Mouse (Mus musculus): ENCODE data around the gene Usp20. TPM values are rescaled to one million over a fixed set of nuclear protein-coding genes. Genes with fewer than 3 reads are reported as not detected.

Usp20 gene
- total RNA-seq (2023) = 1 to 10 TPM; 3.6 to 6.8 TPM

DNA sequence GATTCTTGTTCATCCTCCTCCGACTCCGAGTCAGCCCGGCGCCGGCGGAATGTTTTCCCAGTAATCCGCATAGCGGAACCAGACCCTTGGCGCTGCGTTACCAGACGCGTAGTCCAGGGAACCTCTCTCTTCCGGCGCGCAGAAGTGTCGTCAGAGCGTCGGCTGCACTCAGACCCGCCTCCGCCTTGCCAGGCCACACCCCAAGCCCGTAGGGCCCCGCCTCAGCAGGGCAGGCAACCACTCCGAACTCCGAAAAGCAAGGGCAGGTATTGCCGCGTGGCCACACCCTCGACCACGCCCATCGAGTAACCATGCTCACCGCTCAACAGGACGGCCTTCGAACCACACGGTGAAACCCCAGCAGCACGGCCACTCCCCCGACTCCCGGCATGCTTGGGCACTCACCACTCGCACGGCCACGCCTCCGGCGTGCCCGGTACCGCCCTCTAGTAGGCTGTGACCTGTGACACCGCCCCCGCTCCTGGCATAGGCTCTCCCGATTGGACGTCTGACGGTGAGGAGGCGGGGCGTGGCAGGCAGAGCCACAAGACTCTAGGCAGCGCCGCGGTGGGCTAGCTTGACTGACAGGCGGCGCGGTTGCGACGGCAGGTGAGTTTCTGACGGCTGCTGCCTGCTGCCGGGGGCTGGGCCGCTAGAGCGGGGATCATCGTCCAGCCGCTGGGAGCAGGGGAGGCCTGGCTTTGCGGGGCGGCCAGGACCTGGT lies at the start of gene Usp20, which contains the start of gene BC005624:
TSS of gene Usp20 (plus strand) at position 490 of the 724 bp plus-strand sequence.
TSS of gene BC005624 (minus strand) at position 412 of the 724 bp plus-strand sequence.

DNA sequence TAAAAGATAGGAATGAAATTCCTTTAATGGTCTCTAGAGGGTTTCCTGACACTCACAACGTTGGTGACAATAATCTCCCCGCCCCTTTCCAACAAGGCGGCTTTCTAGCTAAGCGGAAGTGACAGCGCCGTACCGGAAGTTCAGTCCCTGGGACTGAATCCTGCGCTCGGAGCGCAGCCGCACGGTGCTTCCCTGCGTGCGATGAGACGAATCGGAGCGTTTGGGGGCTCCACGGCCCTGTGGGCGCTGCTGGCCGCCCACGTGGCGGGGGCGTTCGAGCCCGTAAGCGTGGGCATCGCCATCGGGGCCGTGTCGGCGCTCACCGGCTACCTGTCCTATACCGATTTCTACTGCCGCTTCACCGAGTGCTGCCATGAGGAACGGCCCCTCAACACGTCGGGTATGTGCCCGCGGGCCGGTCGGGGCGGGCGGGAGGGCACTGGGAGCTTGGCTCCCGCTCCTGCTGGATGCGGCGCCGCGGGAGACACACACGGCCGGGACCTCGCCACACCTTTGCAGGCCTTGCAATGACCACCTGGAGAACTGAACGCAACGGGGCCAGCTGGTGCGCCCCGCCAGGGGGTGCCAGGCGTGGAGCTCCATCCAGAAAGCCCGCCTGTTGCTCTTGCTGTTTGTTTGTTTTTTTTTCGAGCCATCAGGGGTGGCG lies 29.1 kb upstream of the Usp20 start, which contains the start of gene Tor1b:
TSS of gene Tor1b (plus strand) at position 136 of the 667 bp plus-strand sequence.

DNA sequence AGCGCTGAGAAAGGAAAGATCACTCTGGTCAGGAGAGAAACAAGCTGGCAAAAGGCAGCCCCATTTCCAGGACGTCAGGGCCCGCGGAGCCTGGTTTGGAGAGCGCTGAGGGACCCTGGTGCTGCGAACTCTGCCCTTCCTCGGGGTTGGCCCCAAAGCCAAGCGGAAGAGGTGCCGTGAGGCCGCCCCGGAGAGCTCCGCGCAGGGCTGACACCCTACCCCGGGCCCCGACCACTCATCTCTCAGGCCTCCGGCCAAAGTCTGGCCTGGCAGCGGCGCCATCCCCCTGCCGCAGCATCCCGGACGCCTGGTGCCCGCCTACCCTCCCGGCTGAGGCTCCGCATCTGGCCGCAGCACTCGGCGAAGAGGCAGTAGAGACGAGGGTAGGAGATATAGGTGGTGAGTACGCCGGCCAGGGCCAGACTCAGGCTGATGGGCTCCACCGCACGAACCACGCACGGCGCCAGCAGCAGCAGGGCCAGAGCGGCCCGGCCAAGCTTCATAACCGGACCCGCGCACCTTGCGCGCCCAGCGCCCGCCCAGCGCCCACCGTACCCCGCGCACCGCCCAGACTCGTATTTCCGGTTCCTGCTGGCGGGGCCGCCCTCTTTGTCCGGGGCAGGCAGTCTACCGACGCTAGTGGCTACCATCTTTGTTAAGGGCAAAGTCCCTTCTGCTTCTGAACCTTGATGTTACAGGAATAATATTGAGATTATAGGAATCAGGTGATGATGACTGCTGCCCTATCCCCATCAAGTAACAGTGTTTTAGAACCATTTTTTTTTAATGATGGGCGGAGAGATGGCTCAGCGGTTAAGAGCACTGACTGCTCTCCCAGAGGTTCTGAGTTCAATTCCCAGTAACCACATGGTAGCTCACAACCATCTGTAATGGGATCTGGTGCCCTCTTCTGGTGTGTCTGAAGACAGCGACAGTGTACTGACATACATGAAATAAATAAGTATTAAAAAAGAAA lies 14.4 kb upstream of the Usp20 start, which contains the start of gene Tor1a:
TSS of gene Tor1a (minus strand) at position 582 of the 976 bp plus-strand sequence.

Other genes with a start within 250 kb of the Usp20 start
- not detected for gene 1700001O22Rik, start 178.6 kb upstream of the Usp20 start, total RNA-seq (2023)
- 10 to 100 TPM; 14.3 to 14.7 TPM for gene Ntmt1, start 174.5 kb upstream of the Usp20 start, total RNA-seq (2023)
- gene Asb6, start 151.9 kb upstream of the Usp20 start, total RNA-seq (2023) = 10 to 100 TPM; 26.0 to 28.5 TPM
- gene Prrx2, start 147.3 kb upstream of the Usp20 start, total RNA-seq (2023) = under 1 TPM in 1 of 2 experiments, not detected in 1; 0.35 TPM
- gene Ptges, start 52.4 kb upstream of the Usp20 start, total RNA-seq (2023) = 10 to 100 TPM; 13.4 to 13.9 TPM
- 10 to 100 TPM; 40.6 to 43.1 TPM for gene Tor1b, start 29.3 kb upstream of the Usp20 start, total RNA-seq (2023)
- gene Tor1a, start 14.3 kb upstream of the Usp20 start, total RNA-seq (2023) = 10 to 100 TPM; 76.0 to 88.5 TPM
- gene BC005624, start 78 bp upstream of the Usp20 start, total RNA-seq (2023) = 10 to 100 TPM; 56.5 to 68.0 TPM
- gene Fnbp1, start 159.7 kb downstream of the Usp20 start, total RNA-seq (2023) = 100 to 1,000 TPM; 126 to 129 TPM
- 10 to 100 TPM; 55.9 to 56.5 TPM for gene Gpr107, start 170.0 kb downstream of the Usp20 start, total RNA-seq (2023)